ENCODE assay signal across 8 mouse cellular contexts in the genomic region with DNA sequence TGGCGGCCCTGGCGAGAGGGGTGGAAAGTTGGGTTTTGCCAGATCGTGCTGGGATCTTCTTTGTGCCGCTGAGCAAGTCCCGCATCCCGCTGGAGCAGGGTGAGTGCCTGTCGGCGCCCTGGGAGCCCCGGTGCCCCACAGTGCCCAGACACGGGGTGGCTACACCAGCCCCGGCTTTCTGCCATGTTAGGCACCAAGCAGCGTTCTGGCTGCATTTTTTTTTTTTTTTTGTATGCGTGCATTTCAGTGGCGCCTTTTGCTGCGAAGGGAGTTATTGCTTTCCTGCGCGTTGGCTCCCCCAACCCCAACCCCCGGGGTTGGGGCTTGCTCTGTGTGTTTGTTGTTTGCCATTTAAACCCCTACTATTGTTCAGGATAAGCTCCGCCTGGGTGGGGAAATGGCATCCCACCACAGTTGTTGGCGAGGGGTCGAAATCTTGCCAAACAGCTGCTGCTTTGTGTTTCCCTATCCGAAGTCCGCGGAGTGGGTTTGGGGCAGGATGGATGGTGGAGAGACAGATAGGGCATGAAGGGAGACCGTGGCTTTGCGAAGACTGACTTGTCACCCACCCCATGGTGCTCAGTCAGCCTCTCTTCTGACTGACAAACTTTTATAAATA. TPM values are rescaled to one million over a fixed set of nuclear protein-coding genes. Genes with fewer than 3 reads are reported as not detected.
DNase-seq lines count a peak whose midpoint lies in the region; ATAC-seq and TF ChIP-seq lines count a peak whose summit lies in the region.

No protein-coding gene starts in this region.

- H3K4me1 ChIP-seq in kidney, embryonic 14.5 days (ENCODE audit: control insufficient read depth, insufficient read depth, low read length) = no peaks in the 10 kb centered on the region
- no peaks in the 10 kb centered on the region for H3K4me1 ChIP-seq in heart, postnatal 0 days (ENCODE audit: control insufficient read depth, insufficient read depth)
- no peaks in the 10 kb centered on the region for H3K4me1 ChIP-seq in liver, postnatal 0 days (ENCODE audit: insufficient read depth)

- TF ChIP-seq CTCF in heart, postnatal 0 days (IDR thresholded peaks at IDR 0.05; ENCODE audit: low read depth) = no peak
- no peak for TF ChIP-seq CTCF in liver, postnatal 0 days (IDR thresholded peaks at IDR 0.05; ENCODE audit: low read depth)

- no peak for TF ChIP-seq EP300 in heart, postnatal 0 days (IDR thresholded peaks at IDR 0.05; ENCODE audit: low read depth)
- TF ChIP-seq EP300 in liver, postnatal 0 days (IDR thresholded peaks at IDR 0.05; ENCODE audit: low read depth) = no peak

- peak overlapping the region; percentile 57; the same call in 1 of the 2 replicates for H3K9ac ChIP-seq in kidney, embryonic 14.5 days (ENCODE audit: low read depth, low read length)
- H3K9ac ChIP-seq in heart, postnatal 0 days (replicated peaks; ENCODE audit: low read depth, low read length) = peak overlapping the region; percentile 46
- no peak overlapping the region for H3K9ac ChIP-seq in liver, postnatal 0 days (replicated peaks)

- peak; percentile 36; the same call in 1 of the 2 replicates for ATAC-seq in kidney, embryonic 14.5 days (ENCODE audit: low FRiP score, low TSS enrichment)
- ATAC-seq in heart, postnatal 0 days (ENCODE audit: insufficient read depth, low read depth) = no peak
- ATAC-seq in liver, postnatal 0 days = no peak
- no peak for ATAC-seq in CD4-positive, CD25-positive, alpha-beta regulatory T cell, adult 4 months

- H3K4me3 ChIP-seq in kidney, embryonic 14.5 days (ENCODE audit: low read length) = peak overlapping the region; percentile 52
- H3K4me3 ChIP-seq in heart, postnatal 0 days (ENCODE audit: low read depth, low read length) = peak overlapping the region; percentile 61
- peak overlapping the region; percentile 45 for H3K4me3 ChIP-seq in liver, postnatal 0 days (ENCODE audit: low read depth, low read length)

- H3K9me3 ChIP-seq in kidney, embryonic 14.5 days (ENCODE audit: control insufficient read depth, low read length) = no peaks in the 10 kb centered on the region
- H3K9me3 ChIP-seq in heart, postnatal 0 days (replicated peaks; ENCODE audit: control insufficient read depth, low read length) = no peaks in the 10 kb centered on the region
- H3K9me3 ChIP-seq in liver, postnatal 0 days (ENCODE audit: low read length) = no peaks in the 10 kb centered on the region

- peak overlapping the region; percentile 78 for H3K4me2 ChIP-seq in kidney, embryonic 14.5 days (replicated peaks; ENCODE audit: low read depth, low read length)
- H3K4me2 ChIP-seq in heart, postnatal 0 days (ENCODE audit: low read depth, low read length) = peak overlapping the region; percentile 90
- peak overlapping the region; percentile 70 for H3K4me2 ChIP-seq in liver, postnatal 0 days (ENCODE audit: low read depth, low read length)

- H3K27me3 ChIP-seq in kidney, embryonic 14.5 days (ENCODE audit: control insufficient read depth, insufficient read depth, low read length) = no peaks in the 10 kb centered on the region; the same call in 1 of the 2 replicates
- 0 out of 2 replicates have a peak, but pooled peaks cover 11% of the 10 kb centered on the region for H3K27me3 ChIP-seq in heart, postnatal 0 days (ENCODE audit: control insufficient read depth, insufficient read depth, low read length)
- H3K27me3 ChIP-seq in liver, postnatal 0 days (ENCODE audit: insufficient read depth, low read length) = peaks cover 36% of the 10 kb centered on the region

- H3K36me3 ChIP-seq in kidney, embryonic 14.5 days (ENCODE audit: control insufficient read depth, insufficient read depth, low read length) = no peaks in the 10 kb centered on the region
- H3K36me3 ChIP-seq in heart, postnatal 0 days (replicated peaks; ENCODE audit: control insufficient read depth, insufficient read depth, low read length) = no peaks in the 10 kb centered on the region
- no peaks in the 10 kb centered on the region for H3K36me3 ChIP-seq in liver, postnatal 0 days (replicated peaks; ENCODE audit: insufficient read depth, low read length)

- no peak for DNase-seq in kidney, adult 18-20 months
- DNase-seq in embryo, embryonic 11 days = peak; percentile 22
- no peak for DNase-seq in heart, postnatal 0 days (ENCODE audit: low spot score)
- no peak for DNase-seq in liver, postnatal 0 days
- DNase-seq in urinary bladder, adult 18-20 months (ENCODE audit: low spot score in 2 of 2) = no peak
- no peak for DNase-seq in spleen, postnatal 36 days (ENCODE audit: low spot score in 2 of 2)

- WGBS in kidney, embryonic 14.5 days = 30% methylated on average over 25 of the region's 26 CpGs
- WGBS in heart, postnatal 0 days = 16% methylated on average over 25 of the region's 26 CpGs
- WGBS in liver, postnatal 0 days (ENCODE audit: insufficient replicate concordance) = 24% methylated on average over 26 of the region's 26 CpGs

- no peak overlapping the region for H3K27ac ChIP-seq in kidney, embryonic 14.5 days (ENCODE audit: low read depth, low read length)
- H3K27ac ChIP-seq in heart, postnatal 0 days (ENCODE audit: low read depth) = no peak overlapping the region
- H3K27ac ChIP-seq in liver, postnatal 0 days (ENCODE audit: low read depth) = no peak overlapping the region

RNA-seq across cellular contexts. Expression of a gene that starts 1.0 kb away (rescaled TPM):
- 5.1 and 6.2 TPM in 2 replicates for polyA plus RNA-seq in kidney, embryonic 14.5 days (2014; fragmentation: Nextera tagmentation; extraction: Ambion mirVana)
- 0.46 and 3.8 TPM in 2 replicates for total RNA-seq in heart, postnatal 0 days (2014; rRNA removed; ENCODE audit: low replicate concordance)
- polyA plus RNA-seq in heart, postnatal 0 days (2015; fragmentation: Nextera tagmentation; extraction: Ambion mirVana) = 2.2 and 2.9 TPM in 2 replicates
- polyA plus RNA-seq in liver, postnatal 0 days (2015; fragmentation: Nextera tagmentation; extraction: Ambion mirVana) = 0.62 and 0.71 TPM in 2 replicates
- polyA plus RNA-seq in CD4-positive, CD25-positive, alpha-beta regulatory T cell, adult 4 months (2017; shearing (Covaris generic)) = not detected
